Mouse (Mus musculus): ENCODE data around the gene Atp6v0e2.
"Not testable (repeated sequence)": the region's sequence is repeated elsewhere in the genome, so short reads cannot be mapped to it uniquely, and the experiment has no call there.

DNA sequence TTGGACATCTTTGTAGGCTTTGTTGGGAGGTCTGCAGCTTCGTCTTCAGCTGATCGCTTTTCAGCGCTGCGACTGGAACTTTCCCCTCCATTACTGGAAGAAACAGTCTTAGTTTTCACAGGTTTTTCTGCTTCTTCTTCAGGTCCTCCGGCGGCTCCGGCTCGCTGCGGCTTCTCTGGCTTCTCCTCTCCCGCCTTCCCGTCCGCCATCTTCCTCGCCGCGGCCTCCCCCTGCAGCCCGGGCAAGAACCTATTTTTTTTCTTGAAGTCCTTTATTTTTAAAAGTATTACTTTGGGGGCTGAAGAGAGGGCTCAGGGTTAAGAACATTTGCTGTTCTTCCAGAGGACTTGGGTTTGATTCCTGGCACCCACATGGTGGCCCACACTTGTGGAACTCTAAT is 12.5 kb upstream of the Atp6v0e2 start:
- not testable (repeated sequence) for TF ChIP-seq CTCF, EP300 (IDR thresholded peaks at IDR 0.05; ENCODE audit: low read depth)
